8 mouse cellular contexts compared by ENCODE assay signal in the genomic region with DNA sequence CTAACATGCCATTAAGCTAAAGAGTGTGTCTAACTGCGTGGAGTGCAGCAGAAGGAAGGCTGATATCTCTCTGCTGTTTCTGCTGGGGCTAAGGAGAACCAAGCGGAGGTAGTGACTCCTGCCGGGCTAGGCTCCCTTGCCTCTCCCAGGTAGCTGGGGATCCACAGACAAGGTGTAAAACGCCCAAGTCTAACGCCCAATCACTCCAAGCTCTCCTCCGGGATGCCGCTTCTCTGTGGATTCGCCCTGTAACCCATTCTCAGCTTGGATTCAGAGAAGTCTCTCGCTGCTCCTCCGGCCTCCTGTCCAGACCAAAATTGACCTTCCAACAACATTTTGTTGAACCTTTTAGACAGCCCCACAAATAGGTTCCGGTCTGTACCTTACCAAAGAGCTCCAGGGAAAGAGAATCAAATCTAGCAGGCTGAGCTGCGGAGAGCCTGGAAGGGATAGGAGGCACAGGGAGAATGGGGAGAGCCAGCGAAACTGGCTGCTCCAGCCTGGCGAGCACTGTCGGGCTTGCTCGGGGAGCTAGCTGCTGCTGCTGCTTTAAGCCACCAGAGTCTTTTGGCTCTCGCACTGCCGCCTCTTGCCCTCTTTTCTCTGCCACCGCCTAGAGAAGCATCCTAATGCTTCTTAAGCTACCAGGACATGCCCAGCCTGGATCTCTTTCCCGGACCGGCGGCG. TPM values are rescaled to one million over a fixed set of nuclear protein-coding genes. Genes with fewer than 3 reads are reported as not detected.
DNase-seq lines count a peak whose midpoint lies in the region; ATAC-seq and TF ChIP-seq lines count a peak whose summit lies in the region.

No protein-coding gene starts in this region.

- 3% methylated on average over 23 of the region's 23 CpGs for WGBS in heart, postnatal 0 days
- 2% methylated on average over 23 of the region's 23 CpGs for WGBS in limb, embryonic 13.5 days

- H3K4me3 ChIP-seq in heart, postnatal 0 days (ENCODE audit: low read depth, low read length), result peak overlapping the region; percentile 50
- H3K4me3 ChIP-seq in limb, embryonic 13.5 days, result peak overlapping the region; percentile 69

- 0 out of 2 replicates have a peak overlapping the region, but pooled peaks have one; percentile 6 for H3K9ac ChIP-seq in heart, postnatal 0 days (replicated peaks; ENCODE audit: low read depth, low read length)
- H3K9ac ChIP-seq in limb, embryonic 13.5 days, result peak overlapping the region; percentile 68

- no peak for TF ChIP-seq EP300 in heart, postnatal 0 days (IDR thresholded peaks at IDR 0.05; ENCODE audit: low read depth)

- no peaks in the 10 kb centered on the region for H3K9me3 ChIP-seq in heart, postnatal 0 days (replicated peaks; ENCODE audit: control insufficient read depth, low read length)
- H3K9me3 ChIP-seq in limb, embryonic 13.5 days, result no peaks in the 10 kb centered on the region

- H3K27me3 ChIP-seq in heart, postnatal 0 days (ENCODE audit: control insufficient read depth, insufficient read depth, low read length), result peaks cover 27% of the 10 kb centered on the region
- peaks cover 52% of the 10 kb centered on the region for H3K27me3 ChIP-seq in limb, embryonic 13.5 days

- no peak for ATAC-seq in heart, postnatal 0 days (ENCODE audit: insufficient read depth, low read depth)
- ATAC-seq in limb, embryonic 13.5 days (ENCODE audit: low FRiP score, low read depth), result peak; percentile 45

- peaks cover 11% of the 10 kb centered on the region for H3K4me1 ChIP-seq in heart, postnatal 0 days (ENCODE audit: control insufficient read depth, insufficient read depth)
- H3K4me1 ChIP-seq in limb, embryonic 13.5 days, result peaks cover 16% of the 10 kb centered on the region

- H3K4me2 ChIP-seq in heart, postnatal 0 days (ENCODE audit: low read depth, low read length), result peak overlapping the region; percentile 85
- peak overlapping the region; percentile 100 for H3K4me2 ChIP-seq in limb, embryonic 13.5 days (replicated peaks)

- H3K36me3 ChIP-seq in heart, postnatal 0 days (replicated peaks; ENCODE audit: control insufficient read depth, insufficient read depth, low read length), result no peaks in the 10 kb centered on the region
- no peaks in the 10 kb centered on the region for H3K36me3 ChIP-seq in limb, embryonic 13.5 days

- H3K27ac ChIP-seq in heart, postnatal 0 days (ENCODE audit: low read depth), result no peak overlapping the region
- H3K27ac ChIP-seq in limb, embryonic 13.5 days, result no peak overlapping the region

- no peak for TF ChIP-seq CTCF in heart, postnatal 0 days (IDR thresholded peaks at IDR 0.05; ENCODE audit: low read depth)

- peak; percentile 62 for DNase-seq in embryo, embryonic 10 days (ENCODE audit: low spot score)
- no peak for DNase-seq in embryo, embryonic 9.5 days (ENCODE audit: extremely low spot score)
- peak; percentile 4 for DNase-seq in urinary bladder, postnatal 14 days (ENCODE audit: low spot score)
- no peak for DNase-seq in urinary bladder, adult 2 months (ENCODE audit: low spot score)
- DNase-seq in heart, postnatal 0 days (ENCODE audit: low spot score), result no peak
- DNase-seq in retina, embryonic 14.5 days (ENCODE audit: low spot score), result peak; percentile 26
- no peak for DNase-seq in adrenal gland, postnatal 4 days (ENCODE audit: low spot score in 2 of 2)

RNA-seq across cellular contexts. Expression of gene Tmeff2, which starts 26.1 kb away (rescaled TPM):
- 5.0 and 5.7 TPM in 2 replicates for polyA plus RNA-seq in urinary bladder, adult 2 months (2012; rRNA removed)
- 0.15 and 0.23 TPM in 2 replicates for total RNA-seq in heart, postnatal 0 days (2014; rRNA removed; ENCODE audit: low replicate concordance)
- polyA plus RNA-seq in heart, postnatal 0 days (2015; fragmentation: Nextera tagmentation; extraction: Ambion mirVana), result 0.51 and 0.80 TPM in 2 replicates
- 18.9 and 19.2 TPM in 2 replicates for polyA plus RNA-seq in limb, embryonic 13.5 days (2015; fragmentation: Nextera tagmentation; extraction: Ambion mirVana)
- total RNA-seq in adrenal gland, postnatal 4 days (2021), result 10 to 100 TPM; 11.5 to 12.7 TPM

Comparison
In these comparisons a context has a peak if more than half of its experiments do, and no peak if none do; other contexts are left out.
1. DNase-seq: peak in embryo, embryonic 10 days (single experiment), urinary bladder, postnatal 14 days (single experiment) and retina, embryonic 14.5 days (single experiment); none in embryo, embryonic 9.5 days (single experiment), urinary bladder, adult 2 months (single experiment), heart, postnatal 0 days (single experiment) and adrenal gland, postnatal 4 days (0 of 2).